Mouse (Mus musculus) heart, adult 2 months (tissue): ENCODE results near the gene Ccdc12.

Experiments used
- CTCF ChIP-seq: fragments of 200-600 bp; IDR thresholded peaks from 2 replicates; pipeline ENCODE4 v1.8.1; 2022; ENCODE audit warnings: antibody characterized with exemption, mild to moderate bottlenecking, moderate library complexity
- EP300 ChIP-seq: fragments of 200-500 bp; IDR thresholded peaks from 2 replicates; pipeline ENCODE4 v1.6.1; 2011; ENCODE audit warnings: low read depth, low read length, control low read depth; ENCODE audit not compliant: insufficient read depth
- POLR2A ChIP-seq: fragments of 200-500 bp; IDR thresholded peaks from 2 replicates; pipeline ENCODE4 v1.6.1; 2011; ENCODE audit warnings: mild to moderate bottlenecking, low read depth, low read length, control low read depth; ENCODE audit not compliant: insufficient read depth

- no peak for TF ChIP-seq POLR2A
- no peak for TF ChIP-seq CTCF
- no peak for TF ChIP-seq EP300
Observed at GRCm38 (mm10) chr9:110620180-110620579, 36.1 kb upstream of the Ccdc12 start.
